Mouse (Mus musculus) thymus, adult 18-20 months (tissue): Measurements from ENCODE around the gene Grb2.
"Not testable (repeated sequence)": the region's sequence is repeated elsewhere in the genome, so short reads cannot be mapped to it uniquely, and the experiment has no call there.

Experiments
- DNase-seq, 2 experiments: peaks; one replicate each; pipeline ENCODE4 v3.0.0; 2022; ENCODE audit warnings: mixed read lengths in 2 of 2

Gene Grb2

DNA sequence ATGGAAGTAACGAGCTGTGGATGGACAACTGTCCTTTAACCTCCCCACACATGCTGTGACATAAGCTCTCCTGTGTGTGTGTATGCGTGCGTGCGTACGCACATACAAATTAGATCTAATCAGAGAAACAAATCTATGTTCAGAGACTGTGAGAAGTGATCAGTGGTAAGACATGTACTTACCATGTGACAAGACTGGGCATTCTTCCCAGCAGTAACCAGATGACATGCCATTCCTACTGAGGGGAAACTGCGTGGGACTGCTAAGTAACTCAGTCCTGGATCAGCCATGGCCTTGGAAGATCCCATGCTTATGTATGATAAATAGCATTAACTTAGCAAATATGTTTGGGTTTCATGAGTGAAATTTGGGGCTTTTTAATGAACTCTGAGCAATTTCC lies 23.5 kb downstream of the Grb2 start:
- no peak for DNase-seq

DNA sequence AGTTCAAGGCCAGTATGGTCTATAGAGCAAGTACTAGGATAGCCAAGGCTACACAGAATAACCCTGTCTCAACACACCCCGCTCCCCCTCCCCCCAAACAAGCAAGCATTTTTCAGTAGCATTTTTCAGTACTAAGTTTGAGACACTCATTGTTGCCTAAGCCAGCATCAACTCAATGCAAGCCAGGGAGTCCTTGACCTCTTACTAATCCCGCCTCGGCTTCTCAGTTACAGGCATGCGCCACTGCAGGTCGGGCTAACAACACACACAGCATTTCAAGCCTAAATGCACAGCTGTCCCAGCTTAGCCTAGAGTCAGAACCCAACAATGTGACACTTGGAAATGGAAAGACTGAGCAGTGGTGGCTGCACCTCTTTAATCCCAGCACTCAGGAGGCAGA lies 25.1 kb downstream of the Grb2 start:
- no peak for DNase-seq

DNA sequence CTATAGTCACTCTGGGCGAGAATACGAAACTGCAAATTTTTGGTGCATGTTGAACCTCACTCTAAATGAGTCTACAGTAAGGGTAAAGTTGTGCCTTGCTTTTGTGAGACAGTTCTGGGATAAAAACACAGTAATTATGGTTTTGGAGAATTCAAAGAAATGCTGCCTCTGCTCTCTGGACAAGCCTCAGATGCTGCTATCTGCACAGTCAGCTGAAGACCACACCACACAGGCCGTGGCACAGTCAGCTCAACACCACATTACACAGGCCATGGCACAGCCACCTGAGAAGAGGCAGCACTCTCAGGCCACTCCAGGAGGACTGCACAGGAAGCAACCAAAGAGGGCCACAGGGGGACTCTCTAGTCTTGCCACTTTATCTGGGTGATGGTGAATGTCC lies 26.0 kb downstream of the Grb2 start:
- no peak for DNase-seq

DNA sequence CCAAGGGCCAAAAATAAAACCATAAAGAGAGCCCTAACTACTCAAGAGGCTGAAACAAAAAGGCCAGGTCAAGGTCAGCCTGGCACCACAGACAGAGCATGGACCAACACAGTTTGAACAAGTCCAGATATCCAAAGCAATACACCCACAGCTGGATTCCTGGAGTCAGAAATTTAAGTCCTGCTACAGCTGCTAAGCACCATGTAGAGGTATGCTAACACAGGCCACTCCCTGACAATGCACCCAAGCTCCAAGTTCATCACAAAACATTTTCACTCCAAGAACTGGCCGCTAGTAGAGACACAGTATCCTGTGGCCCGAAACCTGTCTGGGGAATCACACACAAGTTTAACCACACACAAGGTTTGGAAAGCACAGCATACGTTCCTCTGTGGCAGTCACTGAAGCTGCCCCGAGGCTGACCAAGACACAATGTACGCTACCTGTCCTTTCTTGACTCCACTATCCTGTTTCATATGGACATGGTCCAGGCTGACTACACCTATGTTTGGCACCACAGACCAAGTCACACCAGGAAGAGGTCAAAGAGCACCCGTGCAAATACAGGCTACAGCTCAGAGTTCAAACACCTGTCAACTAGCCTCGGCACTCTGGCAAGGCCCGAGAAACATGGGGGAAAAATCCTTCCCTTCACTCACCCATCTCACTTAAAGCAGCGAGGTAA lies 28.7 kb downstream of the Grb2 start:
- DNase-seq = no peak

DNA sequence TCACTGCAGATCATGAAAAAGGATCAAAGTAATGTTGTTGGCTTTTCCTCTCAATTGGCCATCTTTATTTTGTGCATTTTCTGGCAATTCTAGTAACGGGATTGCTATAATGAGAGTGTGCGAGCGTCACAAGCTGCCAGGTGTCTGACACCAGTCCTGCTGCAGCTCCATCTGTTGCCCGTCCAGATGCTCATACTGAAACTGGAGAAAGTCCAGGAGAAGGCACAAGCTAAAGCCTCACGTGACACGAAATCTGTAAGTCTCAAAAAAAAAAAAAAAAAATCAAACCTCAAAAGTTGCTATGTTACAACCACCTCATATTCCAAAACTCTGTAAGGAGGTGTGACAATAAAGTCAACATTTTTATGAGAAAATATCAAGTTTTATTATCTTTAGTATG lies 29.5 kb downstream of the Grb2 start:
- no peak for DNase-seq

DNA sequence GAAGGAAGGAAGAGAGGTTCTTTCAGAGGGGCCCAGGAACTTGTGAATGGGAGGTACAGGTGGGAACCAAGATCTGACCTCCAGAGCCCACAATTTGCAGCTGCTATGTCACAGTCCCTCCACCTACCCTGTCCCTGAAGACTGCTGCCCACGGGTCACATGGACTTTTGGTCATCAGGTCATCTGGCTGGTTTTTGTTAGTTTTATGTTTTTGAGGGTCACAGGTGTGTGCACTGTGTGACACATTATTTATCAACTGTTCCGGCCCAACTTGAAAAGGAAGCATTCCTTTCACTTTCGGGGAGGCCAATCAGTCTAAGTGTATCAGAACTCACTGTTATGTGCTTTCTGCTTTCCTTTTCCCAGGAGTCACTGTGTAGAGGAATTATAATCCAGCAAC lies 30.9 kb downstream of the Grb2 start:
- DNase-seq = no peak

DNA sequence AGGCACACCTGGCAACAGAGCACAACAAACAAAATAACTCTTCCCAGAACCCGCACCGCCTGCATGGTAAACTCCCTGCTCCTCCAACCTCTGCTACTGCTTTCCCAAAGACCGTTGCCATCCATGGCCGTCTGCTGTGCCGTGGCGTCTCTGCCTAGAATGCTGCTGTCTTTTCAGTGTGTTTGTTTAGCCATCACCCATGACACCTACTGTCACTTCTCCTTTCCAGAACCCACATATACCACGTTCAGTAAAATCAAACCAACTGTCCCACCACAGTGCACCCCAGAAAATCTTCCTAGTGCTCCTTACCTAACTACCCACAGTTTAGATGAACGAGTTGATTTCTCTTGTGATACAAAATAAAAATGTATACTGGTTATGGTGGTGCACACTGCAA lies 31.7 kb downstream of the Grb2 start:
- DNase-seq = no peak

DNA sequence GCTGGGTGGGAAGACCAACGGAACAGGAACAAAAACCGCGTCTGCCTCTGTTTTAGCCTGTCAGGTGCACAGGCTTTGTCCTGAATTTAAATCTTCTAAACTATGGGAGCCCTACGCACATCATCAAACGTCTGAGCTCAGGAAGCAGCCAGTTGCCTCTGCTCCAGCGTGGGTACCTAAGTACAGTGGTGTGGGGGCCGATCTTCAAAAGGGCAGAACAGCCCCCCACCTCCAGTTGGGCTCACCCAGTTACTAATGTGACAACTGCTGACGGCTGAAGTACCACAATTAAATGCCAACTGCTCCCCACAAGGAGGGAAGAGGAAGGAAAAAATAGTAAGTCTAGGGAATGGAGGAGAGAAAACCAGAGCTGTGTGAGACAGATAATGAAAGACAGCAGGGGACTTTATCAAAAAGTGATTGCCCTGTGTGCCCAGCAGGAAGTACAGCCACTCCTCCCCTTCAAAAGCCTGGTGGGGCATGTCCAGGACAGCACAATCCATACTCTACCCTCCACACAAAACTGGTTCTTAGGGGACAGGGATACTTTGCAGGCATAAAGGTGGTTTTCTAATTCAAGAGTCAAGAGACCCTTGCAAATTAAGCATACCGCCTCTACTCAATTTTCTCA lies 34.0 kb downstream of the Grb2 start:
- peak in 1 of 2 experiments; percentile 22 for DNase-seq

DNA sequence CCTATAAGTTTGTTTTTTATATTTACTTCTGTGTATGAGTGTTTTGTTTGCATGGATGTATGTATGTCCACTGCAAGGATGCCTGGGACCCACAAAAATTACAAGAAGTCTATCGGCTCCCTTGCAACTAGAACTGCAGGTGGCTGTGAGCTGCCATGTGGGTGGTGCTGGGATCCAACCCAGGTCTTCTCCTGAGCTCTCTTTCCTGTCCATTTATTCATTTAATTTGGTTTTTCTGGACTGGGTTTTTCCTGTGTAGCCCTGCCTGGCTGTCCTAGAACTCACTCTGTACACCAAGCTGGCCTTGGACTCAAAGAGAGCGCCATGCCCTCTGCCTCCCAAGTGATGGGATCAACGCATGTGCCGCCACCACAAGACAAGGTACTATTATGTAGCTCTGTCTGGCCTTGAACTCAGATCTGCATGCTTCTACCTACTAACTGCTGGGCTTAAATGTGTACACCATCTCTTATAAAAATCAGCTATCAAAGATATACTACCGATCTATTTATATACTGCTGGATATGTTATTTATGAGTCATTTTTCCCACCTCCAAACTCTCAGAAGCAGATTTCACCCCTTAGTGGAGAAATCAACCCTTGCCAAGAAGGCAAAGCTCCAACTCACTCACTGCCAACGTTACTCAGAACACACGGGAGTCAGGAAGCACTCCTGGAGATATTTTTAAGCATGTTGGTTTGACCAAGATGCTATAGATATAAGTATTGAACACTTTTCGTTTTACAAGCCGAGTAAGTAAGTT lies 34.7 kb downstream of the Grb2 start:
- no peak for DNase-seq

DNA sequence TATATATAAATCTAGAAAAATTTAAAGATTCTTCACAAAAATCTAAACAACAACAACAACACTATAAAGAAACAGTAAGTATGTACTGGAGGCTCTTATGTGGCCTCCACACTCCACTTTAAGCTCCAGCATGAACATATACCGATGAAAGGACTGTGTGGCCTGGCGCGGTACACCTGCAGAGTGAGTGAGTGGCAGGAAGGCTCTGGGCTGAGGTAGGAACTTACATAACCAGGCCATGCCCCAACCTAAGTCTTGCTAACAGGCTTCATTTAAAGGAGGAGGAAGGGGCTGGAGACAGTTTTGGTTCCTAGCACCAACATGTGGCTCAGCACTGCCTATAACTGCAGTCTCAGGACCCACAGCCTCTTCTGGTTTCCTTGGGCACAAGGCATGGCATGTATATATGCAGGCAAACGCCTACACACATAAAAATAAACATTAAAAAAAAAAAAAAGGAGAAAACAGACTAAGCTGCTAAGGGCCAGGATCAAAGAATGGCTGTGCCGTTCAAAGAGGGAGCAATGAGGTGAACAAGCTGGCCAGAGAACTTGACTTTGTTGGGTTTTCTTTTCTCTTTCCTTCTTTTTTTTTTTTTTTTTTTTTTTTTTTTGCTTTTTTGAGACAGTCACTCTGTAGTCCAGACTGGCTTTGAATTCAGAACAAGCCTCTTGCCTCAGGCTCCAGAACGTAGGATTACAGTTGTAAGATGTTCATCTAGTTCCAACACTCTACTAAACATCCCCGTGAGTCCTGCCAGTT lies 36.0 kb downstream of the Grb2 start:
- peak; percentile 31 to 41 for DNase-seq

DNA sequence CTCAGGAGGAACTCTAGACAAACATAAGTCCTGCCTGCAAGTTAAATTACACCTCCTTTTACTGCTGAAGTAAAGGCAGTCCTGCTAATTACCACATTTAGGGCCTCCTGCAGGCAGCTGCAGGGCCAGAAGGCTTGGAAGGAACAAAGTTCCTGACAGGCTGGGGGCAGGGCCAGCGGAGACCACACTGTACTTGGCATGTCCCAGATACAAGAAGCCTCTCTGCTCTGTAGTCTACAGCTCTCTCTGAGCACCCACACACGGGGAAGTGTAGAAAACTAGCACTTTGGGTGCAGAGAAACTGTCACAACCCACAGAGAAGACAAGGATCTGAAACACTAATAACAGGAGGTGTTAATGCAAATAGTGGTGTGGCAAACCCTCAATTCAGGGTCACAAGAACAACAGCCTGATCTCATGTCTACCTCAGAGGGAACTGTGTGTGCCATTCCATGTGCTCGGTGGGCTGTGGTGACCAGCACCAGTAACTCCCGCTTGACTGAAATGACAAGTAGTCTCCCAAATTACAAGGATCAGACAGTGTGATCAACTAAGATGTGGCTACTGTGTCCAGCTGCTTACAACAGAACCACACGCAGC lies 37.8 kb downstream of the Grb2 start:
- peak; percentile 32 to 37 for DNase-seq

DNA sequence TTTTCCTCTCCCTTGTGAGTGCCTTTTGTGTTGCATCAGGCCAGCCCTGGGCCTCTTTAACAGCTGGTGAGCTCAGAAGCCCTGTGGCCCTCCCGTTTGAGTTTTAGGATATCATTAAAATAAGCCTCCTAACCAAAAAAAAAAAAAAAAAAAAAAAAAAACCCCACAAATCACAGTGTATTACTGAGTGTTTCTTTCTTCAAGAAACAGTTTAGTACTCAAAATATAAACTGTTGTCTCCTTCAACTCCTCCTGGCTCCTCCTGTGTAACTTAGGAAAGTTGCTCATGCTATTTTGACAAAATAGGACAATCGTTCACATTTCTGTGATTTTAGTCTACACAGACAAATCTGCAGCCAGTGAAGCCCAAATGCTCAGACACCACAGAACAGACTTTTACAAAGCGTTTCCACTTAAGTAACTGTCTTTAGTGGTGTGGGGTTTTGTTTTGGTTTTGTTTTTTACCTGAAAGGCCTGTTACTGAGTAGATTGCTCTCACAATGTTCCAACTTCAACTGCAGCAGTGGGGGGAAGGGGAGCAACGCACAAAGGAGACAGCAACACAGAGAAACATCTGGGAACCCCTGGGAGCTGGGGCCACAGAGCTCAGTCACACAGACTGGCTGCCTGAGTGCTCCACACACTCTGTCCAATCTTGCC lies 44.6 kb downstream of the Grb2 start:
- DNase-seq = no peak

DNA sequence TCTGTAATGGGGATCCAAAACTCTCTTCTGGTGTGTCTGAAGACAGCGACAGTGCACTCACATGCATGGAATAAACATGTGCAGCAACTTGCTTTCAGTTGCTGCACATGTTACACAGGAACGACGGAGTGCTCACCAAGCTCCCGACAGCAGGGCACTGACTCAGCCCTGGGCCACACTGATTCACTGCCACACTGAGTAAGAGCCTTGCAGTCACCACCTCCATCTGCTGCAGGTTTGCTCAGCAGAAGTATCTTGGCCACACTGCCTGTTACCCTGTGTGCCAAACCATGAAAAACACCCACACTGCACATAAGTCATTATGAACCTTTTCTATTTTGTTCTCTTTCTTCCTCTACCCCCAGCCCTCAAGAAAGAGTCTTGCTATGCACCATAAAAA lies 48.0 kb downstream of the Grb2 start:
- no peak for DNase-seq

DNA sequence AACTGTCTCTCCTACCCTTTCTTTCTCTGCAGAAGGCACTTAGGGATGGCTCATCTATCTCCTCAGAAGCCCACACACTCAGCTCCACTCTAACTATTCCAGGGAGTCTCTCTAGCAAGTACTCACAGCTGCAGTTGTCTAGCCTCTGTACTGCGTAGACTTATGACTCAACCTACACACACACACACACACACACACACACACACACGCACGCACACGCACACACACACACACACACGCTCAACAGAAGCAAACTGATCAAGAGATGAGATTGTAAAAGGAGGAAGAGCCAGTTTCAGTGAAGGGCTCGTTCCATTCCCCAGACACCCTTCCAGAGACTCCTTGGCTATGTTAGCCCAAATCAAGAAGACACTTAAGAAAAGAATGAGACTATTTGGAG lies 49.9 kb downstream of the Grb2 start:
- no peak for DNase-seq

DNA sequence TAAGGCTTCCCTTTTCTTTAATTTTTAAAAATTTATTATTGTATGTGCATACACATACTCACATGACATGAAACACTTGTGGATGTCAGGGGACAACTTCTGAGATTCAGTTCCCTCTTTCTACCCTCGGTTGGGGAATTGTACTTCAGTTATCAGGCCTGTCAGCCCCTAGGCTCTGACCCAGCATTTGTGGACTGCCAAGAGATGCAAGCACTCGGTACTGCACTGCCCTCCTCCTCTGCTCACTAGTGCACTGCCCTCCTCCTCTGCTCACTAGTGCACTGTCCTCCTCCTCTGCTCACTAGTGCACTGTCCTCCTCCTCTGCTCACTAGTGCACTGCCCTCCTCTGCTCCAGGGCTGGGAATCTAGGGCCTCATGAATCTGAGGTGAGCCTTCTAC lies 54.3 kb downstream of the Grb2 start:
- no peak for DNase-seq

DNA sequence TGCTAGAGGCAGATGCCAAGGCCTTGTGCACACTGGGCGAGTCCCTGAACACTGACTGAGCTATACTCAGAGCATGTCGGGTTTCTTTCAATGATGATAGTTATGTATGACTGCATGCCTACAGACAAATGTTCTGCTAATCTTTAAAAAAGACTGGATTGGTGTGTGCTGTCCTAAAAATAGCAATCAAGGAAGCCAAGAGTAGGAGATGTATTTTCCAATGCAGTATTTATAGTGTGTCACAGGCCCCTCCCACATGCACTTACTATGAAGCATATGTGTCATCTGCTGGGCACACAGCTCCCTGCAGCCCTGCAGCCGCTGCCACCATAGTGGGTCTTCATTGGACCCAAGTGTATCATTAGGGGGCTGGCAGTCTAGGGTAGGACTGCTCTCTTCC lies 55.2 kb downstream of the Grb2 start:
- no peak for DNase-seq

DNA sequence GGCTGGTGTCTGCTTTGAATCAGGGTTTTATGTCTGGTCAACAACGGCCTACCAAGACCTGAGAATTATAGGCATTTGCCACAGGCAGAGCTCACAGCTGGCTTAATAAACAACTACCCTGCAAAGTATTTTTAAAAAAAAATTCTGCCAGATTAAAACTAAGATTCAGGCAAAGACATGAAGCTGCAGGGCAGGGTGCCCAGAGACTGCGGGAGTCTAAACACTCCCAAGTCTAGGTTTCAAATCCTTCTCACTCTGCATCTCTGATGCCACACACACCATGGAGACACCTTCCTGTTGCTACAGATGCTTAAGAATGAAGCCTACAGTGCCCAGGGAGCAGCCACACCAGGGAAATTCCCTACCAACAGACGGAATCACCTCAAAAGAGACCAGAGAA lies 56.7 kb downstream of the Grb2 start:
- DNase-seq = no peak

DNA sequence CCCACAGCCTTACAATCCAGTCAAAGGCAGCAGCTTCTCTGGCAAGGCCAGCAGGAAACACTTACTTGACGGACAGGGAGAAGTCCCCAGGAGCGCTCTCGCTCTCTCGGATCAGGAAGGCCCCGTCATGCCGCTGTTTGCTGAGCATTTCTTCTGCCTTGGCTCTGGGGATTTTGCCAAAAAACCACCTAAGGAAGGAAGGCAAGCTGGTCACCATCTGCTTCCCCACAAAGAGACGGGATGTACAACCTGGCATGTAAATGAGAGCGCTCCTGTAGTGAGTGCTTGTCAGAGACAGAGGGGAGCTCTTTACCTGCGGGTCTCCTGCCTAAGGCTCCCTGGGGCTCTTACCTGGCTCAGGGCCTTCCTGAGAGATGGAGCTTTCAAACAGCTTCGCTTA lies 58.7 kb downstream of the Grb2 start:
- no peak for DNase-seq

DNA sequence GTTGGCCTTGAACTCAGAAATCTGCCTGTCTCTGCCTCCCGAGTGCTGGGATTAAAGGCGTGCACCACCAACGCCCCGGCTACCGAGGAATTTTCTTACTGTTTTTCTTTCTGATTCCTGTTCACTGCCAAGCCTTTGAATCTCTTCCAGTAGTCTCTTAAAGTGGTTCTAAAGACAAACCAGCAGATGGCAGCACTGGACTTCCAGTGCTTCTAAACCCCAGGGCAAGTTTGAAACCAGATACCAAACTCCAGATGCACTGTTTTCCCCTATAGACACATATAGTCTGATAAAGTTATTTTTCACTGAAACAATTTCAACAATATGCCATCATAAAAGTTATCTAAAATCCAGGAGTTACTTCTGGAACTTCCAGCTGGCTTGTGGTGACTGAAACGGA lies 60.9 kb downstream of the Grb2 start:
- DNase-seq = no peak

DNA sequence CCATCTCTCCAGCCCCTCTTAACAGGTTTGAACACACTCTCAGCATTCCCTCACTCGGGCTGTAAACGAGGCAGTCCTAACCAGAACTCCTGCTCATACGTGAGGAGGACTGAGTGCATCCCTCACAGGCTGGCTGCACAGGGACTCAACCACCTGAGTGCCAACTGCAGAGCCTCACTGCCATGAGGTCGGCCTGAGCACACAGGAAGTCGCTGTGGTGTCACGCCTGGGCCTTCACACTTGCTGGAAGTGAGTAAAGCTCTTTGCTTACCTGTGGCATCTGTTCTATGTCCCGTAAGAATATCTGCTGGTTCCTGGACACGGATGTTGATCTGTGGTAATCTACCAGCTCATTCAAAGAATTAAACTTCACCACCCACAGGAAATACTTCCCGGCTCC lies 62.0 kb downstream of the Grb2 start:
- peak in 1 of 2 experiments; percentile 31 for DNase-seq

DNA sequence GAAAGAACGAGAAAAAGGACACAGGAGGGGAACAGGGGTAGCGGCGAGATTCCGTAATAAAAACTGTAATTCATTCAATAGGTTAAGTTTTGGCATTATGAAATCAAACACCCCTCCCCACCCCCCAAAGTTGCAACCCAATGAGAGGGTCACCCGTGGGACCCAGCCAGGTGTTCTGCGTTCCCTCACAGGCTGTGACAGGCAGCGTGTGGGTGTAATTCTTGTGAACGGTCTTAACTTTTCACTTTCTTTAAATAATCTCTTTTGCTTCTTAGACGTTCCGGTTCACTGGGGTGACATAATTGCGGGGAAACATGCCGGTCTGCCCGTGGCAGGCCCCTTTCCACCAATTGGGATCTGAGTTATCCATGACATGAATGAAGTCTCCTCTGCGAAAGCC lies 62.9 kb downstream of the Grb2 start:
- not testable (repeated sequence) for DNase-seq

DNA sequence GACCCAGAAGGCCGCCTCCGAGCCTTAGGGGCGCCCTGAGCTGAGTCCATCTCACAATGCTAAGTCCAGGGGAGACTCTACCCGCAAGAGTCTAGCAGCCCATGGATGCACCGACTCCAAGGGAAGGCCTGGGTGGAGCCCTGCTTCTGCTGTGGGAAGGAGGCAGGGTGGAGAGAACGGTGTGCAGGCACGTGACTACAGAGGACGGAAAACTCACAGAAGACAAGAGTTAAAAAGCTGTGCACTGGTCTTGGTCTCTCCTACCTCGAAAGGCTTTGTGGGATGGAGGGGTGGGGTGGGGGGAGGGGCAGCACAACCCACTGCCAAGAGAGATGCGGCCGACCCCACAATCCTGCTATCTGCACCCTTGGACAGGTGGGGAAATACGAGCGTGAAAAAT lies 64.1 kb downstream of the Grb2 start:
- DNase-seq = no peak

DNA sequence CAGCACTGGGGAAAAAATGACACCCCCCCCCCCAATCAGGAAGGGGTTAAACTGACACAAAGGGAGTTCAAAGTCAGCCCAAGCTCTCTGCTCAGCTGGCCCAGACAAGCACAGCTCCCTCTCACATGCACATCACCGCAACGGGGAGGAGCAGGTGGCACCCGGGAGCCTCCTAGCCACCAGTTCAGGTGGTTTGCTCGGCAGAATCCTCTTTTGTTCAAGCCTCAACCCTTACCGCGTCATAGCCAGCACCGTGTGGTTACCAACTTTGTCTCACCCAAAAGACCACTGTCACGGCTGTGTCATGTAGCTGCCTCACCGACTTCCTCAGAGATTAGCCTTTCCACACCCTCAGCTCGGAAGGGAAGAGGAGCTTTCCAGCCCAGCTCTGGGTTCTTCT lies 65.1 kb downstream of the Grb2 start:
- DNase-seq = peak; percentile 72 to 86
